Mouse (Mus musculus) c-Kit-negative CD71-positive TER-119-positive erythroid progenitor cells, embryonic 14.5 days (primary cell): ENCODE data around the gene Crygs.

Source experiments
- DNase-seq: peaks from one replicate; pipeline ENCODE4 v3.0.0-alpha.2; 2013; ENCODE audit warnings: low read depth, low spot score

Gene Crygs

GRCm38 (mm10) chr16:22811477-22811876 is at the start of gene Crygs:
Crygs (minus strand) TSS chr16:22811577.
- DNase-seq = no peak

- DNase-seq = peak; percentile 97
Measured at GRCm38 (mm10) chr16:22857431-22858113, 46.2 kb upstream of the Crygs start, which contains the start of the genes Tbccd1 and Dnajb11. Tbccd1 (minus strand) TSS chr16:22857669. Dnajb11 (plus strand) TSS chr16:22857845.

- peak; percentile 50 for DNase-seq
Measured at GRCm38 (mm10) chr16:22856773-22857172, 45.4 kb upstream of the Crygs start.

- DNase-seq = no peak
Measured at GRCm38 (mm10) chr16:22852709-22853108, 41.3 kb upstream of the Crygs start.

- no peak for DNase-seq
Measured at GRCm38 (mm10) chr16:22848331-22848730, 37.0 kb upstream of the Crygs start.

GRCm38 (mm10) chr16:22847686-22848085 is 36.3 kb upstream of the Crygs start:
- no peak for DNase-seq

GRCm38 (mm10) chr16:22845481-22845880 is 34.1 kb upstream of the Crygs start:
- DNase-seq = no peak

- no peak for DNase-seq
Measured at GRCm38 (mm10) chr16:22844834-22845233, 33.5 kb upstream of the Crygs start.

- no peak for DNase-seq
Measured at GRCm38 (mm10) chr16:22844061-22844801, 32.9 kb upstream of the Crygs start.

GRCm38 (mm10) chr16:22842871-22843270 is 31.5 kb upstream of the Crygs start:
- no peak for DNase-seq

GRCm38 (mm10) chr16:22839146-22839857 is 27.9 kb upstream of the Crygs start:
- no peak for DNase-seq

- no peak for DNase-seq
Measured at GRCm38 (mm10) chr16:22832932-22833525, 21.7 kb upstream of the Crygs start.

- DNase-seq = no peak
Measured at GRCm38 (mm10) chr16:22820731-22821130, 9.4 kb upstream of the Crygs start.

GRCm38 (mm10) chr16:22807468-22808070 is 3.8 kb downstream of the Crygs start:
- DNase-seq = peak; percentile 26

GRCm38 (mm10) chr16:22802786-22803185 is 8.6 kb downstream of the Crygs start:
- no peak for DNase-seq

- DNase-seq = no peak
Measured at GRCm38 (mm10) chr16:22800849-22801109, 10.6 kb downstream of the Crygs start.

GRCm38 (mm10) chr16:22800026-22800848 is 11.1 kb downstream of the Crygs start:
- no peak for DNase-seq

GRCm38 (mm10) chr16:22798520-22798919 is 12.9 kb downstream of the Crygs start:
- DNase-seq = no peak

GRCm38 (mm10) chr16:22797521-22797920 is 13.9 kb downstream of the Crygs start:
- DNase-seq = no peak

GRCm38 (mm10) chr16:22795497-22795896 is 15.9 kb downstream of the Crygs start:
- no peak for DNase-seq

- no peak for DNase-seq
Measured at GRCm38 (mm10) chr16:22791235-22791634, 20.1 kb downstream of the Crygs start.
